Mouse (Mus musculus) olfactory bulb, adult 2 months (tissue): ENCODE data around the gene Tmem123.

ENCODE experiments used
- CTCF ChIP-seq: fragments of 200-500 bp; IDR thresholded peaks from 2 replicates; pipeline ENCODE4 v1.5.1; 2012; ENCODE audit warnings: low read depth, mild to moderate bottlenecking, low read length, moderate library complexity; ENCODE audit not compliant: insufficient read depth
- POLR2A ChIP-seq: fragments of 200-500 bp; IDR thresholded peaks from 2 replicates; pipeline ENCODE4 v1.6.1; 2012; ENCODE audit warnings: mild to moderate bottlenecking, low read depth, low read length, moderate library complexity; ENCODE audit not compliant: insufficient read depth

GRCm38 (mm10) chr9:7755889-7756423 is 7.9 kb upstream of the Tmem123 start:
- TF ChIP-seq POLR2A (no peak), CTCF (no peak)
